Mouse (Mus musculus): ENCODE measurements at regions not wholly inside any gene's neighbourhood (a gene's known extent, or its start where the extent isn't known, plus 50 kb on each side); places are given as distances from the start of the nearest gene placed in this dataset.

GRCm38 (mm10) chr14:72806598-72806997, 96.8 kb upstream of the Fndc3a start:
- no peaks in the 10 kb centered on the region for H3K4me1 ChIP-seq (ENCODE audit: control insufficient read depth, insufficient read depth, low read length)
- 90% methylated on average over 6 of the region's 6 CpGs for WGBS
- no peaks in the 10 kb centered on the region for H3K9me3 ChIP-seq (replicated peaks; ENCODE audit: control insufficient read depth, low read length)
- H3K27ac ChIP-seq (replicated peaks; ENCODE audit: low read depth, low read length): no peak overlapping the region
- H3K4me2 ChIP-seq (ENCODE audit: low read depth, low read length): no peak overlapping the region
- no peak for DNase-seq (ENCODE audit: low spot score)
- H3K27me3 ChIP-seq (ENCODE audit: control insufficient read depth, insufficient read depth, low read length): no peaks in the 10 kb centered on the region
- no peak overlapping the region for H3K4me3 ChIP-seq (ENCODE audit: low read depth, low read length)
- no peak overlapping the region for H3K9ac ChIP-seq (replicated peaks; ENCODE audit: low read length)
- ATAC-seq (replicated peaks; ENCODE audit: insufficient number of reproducible peaks, low FRiP score, low TSS enrichment, low read depth): no peak
- no peaks in the 10 kb centered on the region for H3K36me3 ChIP-seq (replicated peaks; ENCODE audit: control insufficient read depth, insufficient read depth, low read depth, low read length)

- ATAC-seq (replicated peaks; ENCODE audit: insufficient number of reproducible peaks, low FRiP score, low TSS enrichment, low read depth) (no peak), DNase-seq (ENCODE audit: low spot score) (no peak)
- H3K4me3 ChIP-seq (ENCODE audit: low read depth, low read length): no peak overlapping the region
- H3K9ac ChIP-seq (replicated peaks; ENCODE audit: low read length): no peak overlapping the region
- H3K27me3 ChIP-seq (ENCODE audit: control insufficient read depth, insufficient read depth, low read length): no peaks in the 10 kb centered on the region
- H3K36me3 ChIP-seq (replicated peaks; ENCODE audit: control insufficient read depth, insufficient read depth, low read depth, low read length): no peaks in the 10 kb centered on the region
- no peaks in the 10 kb centered on the region for H3K4me1 ChIP-seq (ENCODE audit: control insufficient read depth, insufficient read depth, low read length)
- no peak overlapping the region for H3K4me2 ChIP-seq (ENCODE audit: low read depth, low read length)
- no peaks in the 10 kb centered on the region for H3K9me3 ChIP-seq (replicated peaks; ENCODE audit: control insufficient read depth, low read length)
- H3K27ac ChIP-seq (replicated peaks; ENCODE audit: low read depth, low read length): no peak overlapping the region
Observed at GRCm38 (mm10) chr14:72803579-72803978, 93.8 kb upstream of the Fndc3a start.

DNA sequence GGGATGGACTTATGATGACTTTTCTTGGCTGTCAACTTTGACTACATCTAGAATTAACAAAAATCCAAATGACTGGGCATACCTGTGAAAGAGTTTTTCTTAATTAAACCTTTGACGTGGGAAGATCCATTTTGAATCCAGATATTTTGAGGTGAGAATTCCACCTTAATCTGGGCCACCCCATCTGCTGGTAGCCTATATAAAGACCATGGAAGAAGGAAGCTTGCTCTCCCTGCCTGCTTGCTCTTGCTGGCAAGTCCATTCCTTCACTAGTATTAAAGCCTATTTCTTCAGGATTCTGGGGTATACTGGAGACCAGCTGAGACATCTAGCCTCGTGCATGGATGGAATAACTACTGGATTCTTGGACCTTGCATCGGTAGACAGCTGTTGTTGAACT, 80.9 kb upstream of the Fndc3a start:
- Histone ChIP-seq H3K9me3 (replicated peaks; ENCODE audit: control insufficient read depth, low read length) (no peaks in the 10 kb centered on the region), H3K4me3 (ENCODE audit: low read depth, low read length) (no peak overlapping the region), H3K9ac (replicated peaks; ENCODE audit: low read length) (no peak overlapping the region), H3K4me2 (ENCODE audit: low read depth, low read length) (no peak overlapping the region), H3K27me3 (ENCODE audit: control insufficient read depth, insufficient read depth, low read length) (no peaks in the 10 kb centered on the region), H3K27ac (replicated peaks; ENCODE audit: low read depth, low read length) (no peak overlapping the region), H3K36me3 (replicated peaks; ENCODE audit: control insufficient read depth, insufficient read depth, low read depth, low read length) (no peaks in the 10 kb centered on the region), H3K4me1 (ENCODE audit: control insufficient read depth, insufficient read depth, low read length) (no peaks in the 10 kb centered on the region)
- WGBS: 79% methylated on average over 3 of the region's 3 CpGs
- DNase-seq (ENCODE audit: low spot score) (no peak), ATAC-seq (replicated peaks; ENCODE audit: insufficient number of reproducible peaks, low FRiP score, low TSS enrichment, low read depth) (no peak)

DNA sequence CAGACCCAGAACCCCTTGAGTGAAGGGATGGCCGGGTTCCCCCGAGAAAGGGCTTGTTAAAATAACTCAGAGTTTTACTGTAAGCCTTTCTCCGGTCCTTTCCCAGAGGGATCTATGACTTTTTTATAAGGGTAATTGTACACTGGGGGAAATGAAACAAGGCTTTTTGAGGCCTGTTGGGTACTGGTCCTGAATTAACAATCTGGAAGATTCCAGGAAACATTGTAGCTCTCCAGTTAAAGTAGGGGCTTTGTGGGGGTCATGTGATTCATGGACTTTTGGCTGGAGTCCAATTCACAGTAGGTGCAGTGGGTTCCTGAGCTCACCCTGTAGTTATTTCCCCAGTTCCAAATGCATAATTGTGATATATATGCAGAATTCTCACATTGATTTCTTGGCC, 77.1 kb upstream of the Fndc3a start:
- Histone ChIP-seq H3K27me3 (ENCODE audit: control insufficient read depth, insufficient read depth, low read length) (no peaks in the 10 kb centered on the region), H3K4me1 (ENCODE audit: control insufficient read depth, insufficient read depth, low read length) (no peaks in the 10 kb centered on the region), H3K4me2 (ENCODE audit: low read depth, low read length) (no peak overlapping the region), H3K36me3 (replicated peaks; ENCODE audit: control insufficient read depth, insufficient read depth, low read depth, low read length) (no peaks in the 10 kb centered on the region), H3K9me3 (replicated peaks; ENCODE audit: control insufficient read depth, low read length) (no peaks in the 10 kb centered on the region), H3K9ac (replicated peaks; ENCODE audit: low read length) (no peak overlapping the region), H3K27ac (replicated peaks; ENCODE audit: low read depth, low read length) (no peak overlapping the region), H3K4me3 (ENCODE audit: low read depth, low read length) (no peak overlapping the region)
- ATAC-seq (replicated peaks; ENCODE audit: insufficient number of reproducible peaks, low FRiP score, low TSS enrichment, low read depth) (no peak), DNase-seq (ENCODE audit: low spot score) (no peak)
- WGBS: 82% methylated on average over 3 of the region's 3 CpGs

DNA sequence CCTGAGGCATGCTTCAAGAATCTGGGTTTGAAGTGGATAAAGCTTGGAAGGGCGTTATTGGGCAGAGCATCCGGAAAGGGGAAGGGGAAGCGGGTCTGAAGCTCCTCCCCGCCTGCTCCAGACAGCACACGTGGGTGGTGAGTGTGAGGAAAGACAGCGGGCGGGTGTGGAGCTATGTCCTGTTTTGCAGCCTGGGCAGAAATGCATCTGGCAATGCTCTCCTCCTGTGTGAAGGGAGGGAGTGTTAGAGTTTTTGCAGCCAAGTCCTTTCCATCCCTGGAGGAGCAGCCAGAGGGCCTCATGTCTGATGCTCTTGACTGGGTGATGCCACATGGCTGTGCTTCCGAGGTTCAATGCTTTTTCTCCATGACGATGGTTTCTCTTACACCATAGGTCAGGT, 73.4 kb upstream of the Fndc3a start:
- 62% methylated on average over 9 of the region's 9 CpGs for WGBS
- H3K4me1 ChIP-seq (ENCODE audit: control insufficient read depth, insufficient read depth, low read length): no peaks in the 10 kb centered on the region
- no peaks in the 10 kb centered on the region for H3K36me3 ChIP-seq (replicated peaks; ENCODE audit: control insufficient read depth, insufficient read depth, low read depth, low read length)
- no peak overlapping the region for H3K9ac ChIP-seq (replicated peaks; ENCODE audit: low read length)
- no peak overlapping the region for H3K4me3 ChIP-seq (ENCODE audit: low read depth, low read length)
- no peak overlapping the region for H3K27ac ChIP-seq (replicated peaks; ENCODE audit: low read depth, low read length)
- ATAC-seq (replicated peaks; ENCODE audit: insufficient number of reproducible peaks, low FRiP score, low TSS enrichment, low read depth) (no peak), DNase-seq (ENCODE audit: low spot score) (no peak)
- no peak overlapping the region for H3K4me2 ChIP-seq (ENCODE audit: low read depth, low read length)
- no peaks in the 10 kb centered on the region for H3K9me3 ChIP-seq (replicated peaks; ENCODE audit: control insufficient read depth, low read length)
- no peaks in the 10 kb centered on the region for H3K27me3 ChIP-seq (ENCODE audit: control insufficient read depth, insufficient read depth, low read length)

GRCm38 (mm10) chr14:72779446-72779845, 69.6 kb upstream of the Fndc3a start:
- no peak for ATAC-seq (replicated peaks; ENCODE audit: insufficient number of reproducible peaks, low FRiP score, low TSS enrichment, low read depth)
- 75% methylated on average over 4 of the region's 4 CpGs for WGBS

DNA sequence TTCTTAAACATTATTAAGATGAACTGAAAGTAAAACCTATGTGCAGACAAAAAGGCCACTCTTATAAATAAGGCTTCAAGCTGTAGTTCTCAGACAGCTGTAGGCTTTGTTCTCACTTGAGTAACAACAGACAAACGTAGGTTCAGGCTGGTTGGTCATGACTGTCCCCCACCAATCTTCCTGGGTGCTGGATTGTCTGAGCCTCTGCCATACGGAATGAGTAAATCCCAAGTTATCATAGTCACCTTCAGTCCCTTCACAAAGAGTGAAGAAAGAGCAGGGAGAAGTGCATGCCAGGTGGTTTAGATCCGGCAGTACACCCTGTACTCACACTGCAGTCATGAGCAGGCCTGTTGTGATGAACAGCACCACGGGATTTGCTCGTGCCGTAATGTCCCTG, 69.0 kb upstream of the Fndc3a start:
- Histone ChIP-seq H3K4me3 (ENCODE audit: low read depth, low read length) (no peak overlapping the region), H3K4me2 (ENCODE audit: low read depth, low read length) (no peak overlapping the region), H3K4me1 (ENCODE audit: control insufficient read depth, insufficient read depth, low read length) (no peaks in the 10 kb centered on the region), H3K27me3 (ENCODE audit: control insufficient read depth, insufficient read depth, low read length) (no peaks in the 10 kb centered on the region), H3K36me3 (replicated peaks; ENCODE audit: control insufficient read depth, insufficient read depth, low read depth, low read length) (no peaks in the 10 kb centered on the region), H3K27ac (replicated peaks; ENCODE audit: low read depth, low read length) (no peak overlapping the region), H3K9ac (replicated peaks; ENCODE audit: low read length) (no peak overlapping the region), H3K9me3 (replicated peaks; ENCODE audit: control insufficient read depth, low read length) (no peaks in the 10 kb centered on the region)
- DNase-seq (ENCODE audit: low spot score): no peak
- no peak for ATAC-seq (replicated peaks; ENCODE audit: insufficient number of reproducible peaks, low FRiP score, low TSS enrichment, low read depth)
- WGBS: 87% methylated on average over 6 of the region's 6 CpGs

More at GRCm38 (mm10) chr14:72779446-72779845, 69.6 kb upstream of the Fndc3a start:
- H3K27me3 ChIP-seq (ENCODE audit: control insufficient read depth, insufficient read depth, low read length): no peaks in the 10 kb centered on the region
- no peak overlapping the region for H3K9ac ChIP-seq (replicated peaks; ENCODE audit: low read length)
- no peaks in the 10 kb centered on the region for H3K9me3 ChIP-seq (replicated peaks; ENCODE audit: control insufficient read depth, low read length)
- no peaks in the 10 kb centered on the region for H3K4me1 ChIP-seq (ENCODE audit: control insufficient read depth, insufficient read depth, low read length)
- no peak overlapping the region for H3K4me3 ChIP-seq (ENCODE audit: low read depth, low read length)
- no peak for DNase-seq (ENCODE audit: low spot score)
- H3K4me2 ChIP-seq (ENCODE audit: low read depth, low read length): no peak overlapping the region
- no peaks in the 10 kb centered on the region for H3K36me3 ChIP-seq (replicated peaks; ENCODE audit: control insufficient read depth, insufficient read depth, low read depth, low read length)
- no peak overlapping the region for H3K27ac ChIP-seq (replicated peaks; ENCODE audit: low read depth, low read length)

- no peaks in the 10 kb centered on the region for H3K9me3 ChIP-seq (replicated peaks; ENCODE audit: control insufficient read depth, low read length)
- ATAC-seq (replicated peaks; ENCODE audit: insufficient number of reproducible peaks, low FRiP score, low TSS enrichment, low read depth): no peak
- H3K36me3 ChIP-seq (replicated peaks; ENCODE audit: control insufficient read depth, insufficient read depth, low read depth, low read length): no peaks in the 10 kb centered on the region
- no peak for DNase-seq (ENCODE audit: low spot score)
- H3K4me1 ChIP-seq (ENCODE audit: control insufficient read depth, insufficient read depth, low read length): no peaks in the 10 kb centered on the region
- H3K27ac ChIP-seq (replicated peaks; ENCODE audit: low read depth, low read length): no peak overlapping the region
- H3K4me2 ChIP-seq (ENCODE audit: low read depth, low read length): no peak overlapping the region
- no peak overlapping the region for H3K4me3 ChIP-seq (ENCODE audit: low read depth, low read length)
- WGBS: 59% methylated on average over 6 of the region's 6 CpGs
- H3K27me3 ChIP-seq (ENCODE audit: control insufficient read depth, insufficient read depth, low read length): no peaks in the 10 kb centered on the region
- H3K9ac ChIP-seq (replicated peaks; ENCODE audit: low read length): no peak overlapping the region
Observed at GRCm38 (mm10) chr14:72777927-72778560, 68.2 kb upstream of the Fndc3a start.

Measured in embryonic facial prominence, embryonic 11.5 days (tissue).